Mouse (Mus musculus) adrenal gland, adult 18-20 months (tissue): ENCODE results near the gene Slc4a10. TPM values are rescaled to one million over a fixed set of nuclear protein-coding genes. Genes with fewer than 3 reads are reported as not detected.
A peak's percentile ranks its signal among the peaks of the same experiment; 100 is the strongest.
"Not testable (repeated sequence)": the region's sequence is repeated elsewhere in the genome, so short reads cannot be mapped to it uniquely, and the experiment has no call there.

Experiments used
- DNase-seq, 2 experiments: peaks; one replicate each; pipeline ENCODE4 v3.0.0; 2021 to 2022; ENCODE audit warnings: low spot score in 2 of 2
- long read RNA-seq, 2 experiments: library from polyadenylated mRNA; stranded (forward); transcript quantifications; one replicate each; pipeline ENCODE4 v2.0.0; 2021
- total RNA-seq, 2 experiments: library from RNA; stranded (reverse); gene quantifications; 1 replicate in 1 of 2; 2 replicates in 1 of 2; pipeline ENCODE4 v1.2.3; 2021

Gene Slc4a10
- total RNA-seq, result 1 to 10 TPM; 3.9 to 4.5 TPM
- long read RNA-seq, experiment 1, partial matches to known transcripts, result 0 of 1 reads
- long read RNA-seq, experiment 1, other reads (novel, unspliced or antisense), result 1 of 1 reads
- long read RNA-seq, experiment 2, full-length matches to known transcripts, result 1 of 3 reads
- long read RNA-seq, experiment 2, partial matches to known transcripts, result 1 of 3 reads
- long read RNA-seq, experiment 2, other reads (novel, unspliced or antisense), result 1 of 3 reads

- peak in 1 of 2 experiments; percentile 3 for DNase-seq
Observed at GRCm38 (mm10) chr2:62046421-62046845, at the start of gene Slc4a10. Gene Slc4a10, plus strand, starts transcription at chr2:62046462.

DNA sequence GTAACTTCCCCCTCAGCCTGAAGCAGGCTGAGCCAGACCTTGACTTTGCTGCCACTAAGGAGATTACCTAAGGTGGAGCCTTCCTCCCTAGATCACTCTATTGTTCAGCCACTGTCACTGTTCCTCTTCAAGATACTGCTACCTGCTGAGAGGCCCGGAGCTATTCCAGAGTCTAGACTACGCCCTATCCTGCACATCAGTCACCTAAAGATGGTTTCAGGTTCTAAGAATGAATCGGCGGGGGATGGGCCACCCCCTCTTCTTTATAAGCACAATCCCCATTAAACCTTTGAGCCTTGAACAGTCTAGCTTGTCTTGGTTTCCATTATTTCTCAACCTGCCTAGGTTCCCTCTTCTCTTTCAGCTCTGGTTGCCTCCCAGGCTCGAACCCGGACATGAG is 45.0 kb upstream of the Slc4a10 start:
- not testable (repeated sequence) for DNase-seq

- no peak for DNase-seq
Observed at GRCm38 (mm10) chr2:62018209-62018608, 28.1 kb upstream of the Slc4a10 start.

DNA sequence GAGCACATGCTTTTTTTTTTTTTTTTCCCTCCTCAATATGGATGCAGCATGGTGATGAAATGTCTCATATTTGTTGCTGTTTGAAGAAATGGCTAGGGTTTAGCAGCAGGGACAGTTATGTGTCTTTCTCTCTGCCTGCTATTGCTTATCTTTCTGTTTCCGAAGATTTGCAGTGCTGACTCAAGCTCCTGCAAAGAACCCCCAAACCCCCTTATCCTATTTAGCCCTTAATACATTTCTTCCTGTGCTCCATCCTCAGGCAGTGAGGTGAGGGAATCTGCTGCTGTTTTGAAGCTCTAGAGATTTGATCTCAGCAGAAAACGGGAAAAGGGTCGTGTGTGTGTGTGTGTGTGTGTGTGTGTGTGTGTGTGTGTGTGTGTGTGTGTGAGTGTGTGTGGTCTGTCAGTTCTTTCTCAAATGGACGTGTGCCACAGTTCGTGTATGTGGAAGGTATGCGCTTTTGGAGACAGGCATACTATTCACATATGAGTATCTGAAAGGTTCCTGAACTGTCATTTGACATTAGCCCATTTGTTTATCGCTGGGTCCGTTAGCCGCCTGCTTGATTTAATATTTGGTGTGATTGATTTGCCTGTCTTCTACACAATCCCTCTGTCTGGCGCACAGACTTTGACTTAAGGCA is 720 bp downstream of the Slc4a10 start:
- DNase-seq, result no peak

DNA sequence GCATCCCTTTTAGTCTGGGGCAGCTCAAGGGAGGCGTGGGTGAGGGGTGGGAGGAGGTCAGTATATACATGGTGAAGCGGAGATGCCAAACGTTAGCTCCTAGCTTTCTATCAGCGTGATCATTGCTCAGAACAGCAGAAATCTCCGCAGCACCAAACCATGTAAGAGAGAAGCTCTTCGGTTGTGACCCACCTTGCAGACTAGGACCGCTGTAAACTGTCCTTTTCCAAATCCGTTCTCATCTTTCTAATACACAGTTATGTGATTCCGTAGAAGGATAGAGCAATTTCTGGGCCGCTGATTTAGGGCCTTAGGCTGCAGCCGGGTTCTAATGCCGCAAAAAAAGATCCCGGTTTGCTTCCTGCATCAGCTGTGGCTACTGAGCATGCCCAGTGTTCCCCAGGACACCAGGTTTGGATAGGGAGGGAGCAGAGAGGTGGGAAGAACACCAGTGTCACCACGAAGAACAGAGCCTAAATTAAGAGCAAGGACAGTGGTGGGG is 1.3 kb downstream of the Slc4a10 start:
- DNase-seq, result peak in 1 of 2 experiments; percentile 29

- no peak for DNase-seq
Observed at GRCm38 (mm10) chr2:62048116-62048515, 1.9 kb downstream of the Slc4a10 start.

- DNase-seq, result no peak
Observed at GRCm38 (mm10) chr2:62076512-62076911, 30.2 kb downstream of the Slc4a10 start.

DNA sequence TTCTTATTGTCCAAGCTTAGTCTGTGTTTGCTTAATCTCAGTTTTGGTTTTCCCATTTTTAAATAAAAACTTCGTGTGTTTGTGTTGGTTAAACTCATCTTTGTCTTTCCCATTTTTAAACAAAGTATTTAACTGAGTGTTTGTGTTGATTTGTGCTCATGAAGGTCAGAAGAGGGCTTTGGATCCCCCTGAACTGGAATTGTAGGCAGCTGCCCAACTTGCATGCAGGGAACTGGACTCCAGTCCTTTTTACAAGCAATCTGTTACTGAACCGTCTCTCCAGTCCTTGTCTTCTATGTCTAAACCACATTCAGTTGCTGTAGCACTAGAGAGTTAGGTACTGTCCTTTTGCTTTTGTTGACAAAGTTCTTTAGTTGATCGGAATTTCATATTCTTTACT is 41.3 kb downstream of the Slc4a10 start:
- no peak for DNase-seq

DNA sequence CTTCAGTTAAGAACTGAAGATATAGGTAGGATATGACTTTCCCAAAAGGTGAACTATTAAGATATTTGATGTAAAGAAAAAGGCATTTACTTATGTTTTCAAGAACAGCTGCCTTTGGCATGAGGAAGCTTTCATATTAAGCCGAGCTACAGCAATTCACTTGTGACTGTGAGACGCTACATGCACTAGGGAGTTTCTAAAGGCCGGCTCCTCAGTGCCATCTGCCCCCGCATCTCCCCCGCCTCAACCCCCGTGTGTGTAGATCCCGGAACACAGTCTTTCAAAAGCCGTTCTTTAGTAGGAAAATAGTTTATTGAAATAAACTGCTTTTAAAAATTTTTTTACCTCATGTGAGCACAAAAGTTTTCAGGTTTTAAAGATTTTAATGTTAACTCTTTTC is 42.5 kb downstream of the Slc4a10 start:
- DNase-seq, result no peak

- DNase-seq, result no peak
Observed at GRCm38 (mm10) chr2:62089208-62089607, 42.9 kb downstream of the Slc4a10 start.

GRCm38 (mm10) chr2:62100526-62100925 is 54.3 kb downstream of the Slc4a10 start:
- DNase-seq, result no peak

- no peak for DNase-seq
Observed at GRCm38 (mm10) chr2:62115346-62115745, 69.1 kb downstream of the Slc4a10 start.

GRCm38 (mm10) chr2:62129975-62130374 is 83.7 kb downstream of the Slc4a10 start:
- no peak for DNase-seq

DNA sequence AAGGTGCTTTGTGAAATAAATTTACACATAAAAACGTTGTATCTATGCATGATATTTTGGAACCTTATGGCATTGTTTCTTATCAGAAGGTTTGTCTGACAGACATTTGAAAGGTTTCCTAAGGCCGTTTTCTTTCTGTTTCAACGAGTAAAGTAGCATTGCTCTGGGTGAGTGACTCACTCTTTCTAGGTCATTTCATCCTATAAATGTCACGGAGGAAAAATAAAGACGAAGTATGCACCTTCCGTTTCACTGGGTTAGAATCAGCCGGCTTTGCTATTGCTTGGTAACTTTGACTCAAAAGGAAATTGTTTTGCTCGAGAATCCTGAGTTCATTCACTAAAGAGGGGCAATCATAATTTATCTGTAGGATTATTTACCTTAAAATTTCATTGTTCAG is 88.6 kb downstream of the Slc4a10 start:
- DNase-seq, result no peak

DNA sequence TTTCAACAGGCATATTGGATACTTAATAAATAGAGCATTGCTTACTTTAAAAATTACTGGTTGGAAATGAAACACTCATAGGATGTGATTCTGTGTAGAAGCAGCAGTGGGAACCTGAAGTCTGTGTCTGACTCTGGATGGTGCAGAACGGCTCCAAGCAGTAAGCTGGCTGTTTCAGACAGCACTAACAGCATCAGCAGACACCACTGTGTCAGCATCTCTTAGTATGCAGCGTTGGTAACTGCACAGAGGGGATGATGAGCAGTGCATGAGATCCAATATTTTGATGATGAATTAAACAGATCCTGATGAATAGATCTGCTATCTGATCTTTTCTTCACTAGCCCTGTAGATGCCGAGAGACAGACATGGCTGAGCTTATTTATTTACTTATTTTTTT is 101.4 kb downstream of the Slc4a10 start:
- DNase-seq, result no peak

DNA sequence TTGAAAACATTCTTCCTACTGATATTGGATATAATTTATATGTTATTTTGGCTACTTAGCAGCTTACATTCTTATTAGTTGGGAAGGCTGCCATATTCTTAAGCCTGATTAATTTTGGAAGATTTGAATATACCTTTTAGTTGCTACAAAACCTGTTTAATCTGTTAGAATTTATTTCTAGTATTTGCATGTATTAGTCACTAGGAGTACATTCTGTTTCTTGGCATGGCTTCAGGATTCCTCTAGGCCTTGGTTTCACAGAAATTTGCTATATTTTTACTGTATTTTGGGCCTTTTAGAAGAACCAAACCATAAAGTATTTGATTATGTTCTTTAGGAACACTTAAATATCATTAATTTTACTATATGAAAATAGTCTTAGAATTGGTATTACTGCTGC is 103.2 kb downstream of the Slc4a10 start:
- DNase-seq, result no peak

DNA sequence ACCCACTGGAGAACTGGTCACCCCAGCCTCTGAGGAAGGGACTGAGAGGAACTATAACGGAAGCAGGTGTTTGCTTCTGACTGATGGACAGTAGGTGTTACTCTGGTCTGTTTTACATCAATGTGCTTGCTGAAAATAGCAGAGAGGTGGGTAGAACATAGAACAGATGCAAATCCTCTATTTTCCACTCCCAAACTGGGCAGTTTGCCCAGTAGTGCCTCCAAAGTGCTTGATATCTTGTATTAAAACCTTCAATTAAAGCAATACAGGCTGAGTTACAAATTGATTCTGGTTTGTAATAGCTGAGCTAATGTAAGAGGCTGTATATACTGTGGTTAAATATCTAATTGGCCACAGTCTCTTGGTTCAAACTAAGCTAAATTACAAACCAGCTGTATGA is 104.6 kb downstream of the Slc4a10 start:
- DNase-seq, result no peak

GRCm38 (mm10) chr2:62210109-62210508 is 163.8 kb downstream of the Slc4a10 start:
- no peak for DNase-seq

GRCm38 (mm10) chr2:62211106-62211505 is 164.8 kb downstream of the Slc4a10 start:
- no peak for DNase-seq

- DNase-seq, result no peak
Observed at GRCm38 (mm10) chr2:62227563-62227962, 181.3 kb downstream of the Slc4a10 start.

DNA sequence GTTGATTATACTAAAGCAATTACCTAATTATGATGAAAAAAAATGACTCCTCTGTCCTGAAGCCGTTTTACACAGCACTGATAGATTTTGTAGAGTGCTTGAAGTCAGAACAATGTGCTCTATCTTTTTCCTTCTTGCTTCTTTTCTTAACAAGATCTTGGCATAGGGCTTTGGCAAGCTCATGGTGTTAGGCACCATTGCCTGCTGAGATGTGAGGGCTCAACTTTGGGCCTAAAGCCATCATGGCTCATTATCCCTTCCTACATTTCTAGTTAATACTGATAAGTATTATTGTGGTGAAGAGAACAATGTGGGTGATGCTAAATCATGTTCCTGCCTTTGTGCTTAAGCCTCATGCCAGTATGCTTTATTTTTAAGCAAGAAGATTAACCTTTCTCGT is 185.0 kb downstream of the Slc4a10 start:
- DNase-seq, result no peak

- DNase-seq, result no peak
Observed at GRCm38 (mm10) chr2:62244167-62244566, 197.9 kb downstream of the Slc4a10 start.

- DNase-seq, result no peak
Observed at GRCm38 (mm10) chr2:62268467-62268866, 222.2 kb downstream of the Slc4a10 start.
